Mouse (Mus musculus): ENCODE results near the gene Adgre1. TPM values are rescaled to one million over a fixed set of nuclear protein-coding genes. Genes with fewer than 3 reads are reported as not detected.

The Adgre1 gene
- total and polyA plus RNA-seq, 2 experiments from 2014 or later: 3.8 to 21.8 TPM

- Histone ChIP-seq H3K27ac (ENCODE audit: low read depth, low read length) (no peak overlapping the region), H3K4me1 (ENCODE audit: insufficient read depth, low read length) (no peaks in the 10 kb centered on the region), H3K9me3 (ENCODE audit: low read length) (no peaks in the 10 kb centered on the region), H3K4me2 (ENCODE audit: low read depth, low read length, poor library complexity, severe bottlenecking) (no peak overlapping the region), H3K27me3 (ENCODE audit: insufficient read depth, low read length) (no peaks in the 10 kb centered on the region), H3K9ac (replicated peaks; ENCODE audit: low read length, poor library complexity, severe bottlenecking) (no peak overlapping the region), H3K36me3 (ENCODE audit: insufficient read depth, low read length) (no peaks in the 10 kb centered on the region), H3K4me3 (ENCODE audit: low read depth, low read length) (no peak overlapping the region)
- TF ChIP-seq CTCF (IDR thresholded peaks at IDR 0.05): no peak
- DNase-seq (ENCODE audit: low spot score) (no peak), ATAC-seq (ENCODE audit: low FRiP score) (no peak)
- WGBS: 87% methylated on average over 9 of the region's 9 CpGs
Observed at GRCm38 (mm10) chr17:57351107-57351506, 7.4 kb upstream of the Adgre1 start.

- H3K36me3 ChIP-seq (ENCODE audit: insufficient read depth, low read length): no peaks in the 10 kb centered on the region
- no peak overlapping the region for H3K4me2 ChIP-seq (ENCODE audit: low read depth, low read length, poor library complexity, severe bottlenecking)
- no peak overlapping the region for H3K4me3 ChIP-seq (ENCODE audit: low read depth, low read length)
- H3K27ac ChIP-seq (ENCODE audit: low read depth, low read length): no peak overlapping the region
- no peak overlapping the region for H3K9ac ChIP-seq (replicated peaks; ENCODE audit: low read length, poor library complexity, severe bottlenecking)
- TF ChIP-seq CTCF (IDR thresholded peaks at IDR 0.05): no peak
- ATAC-seq (ENCODE audit: low FRiP score) (no peak), DNase-seq (ENCODE audit: low spot score) (no peak)
- WGBS: 83% methylated on average over 11 of the region's 11 CpGs
- H3K4me1 ChIP-seq (ENCODE audit: insufficient read depth, low read length): no peaks in the 10 kb centered on the region
- no peaks in the 10 kb centered on the region for H3K9me3 ChIP-seq (ENCODE audit: low read length)
- no peaks in the 10 kb centered on the region for H3K27me3 ChIP-seq (ENCODE audit: insufficient read depth, low read length)
Observed at GRCm38 (mm10) chr17:57359485-57360241, 1.2 kb downstream of the Adgre1 start.

Other genes with a start within 250 kb of the Adgre1 start
- gene Cd70, start 208.9 kb upstream of the Adgre1 start, total RNA-seq (2014; rRNA removed): 0.82 TPM in 1 of 2 replicates, not detected in the other
- gene Cd70, start 208.9 kb upstream of the Adgre1 start, polyA plus RNA-seq (2015; fragmentation: Nextera tagmentation; extraction: Ambion mirVana): 1.2 and 1.4 TPM in 2 replicates
- gene Tnfsf14, start 164.5 kb upstream of the Adgre1 start, total RNA-seq (2014; rRNA removed): not detected in 2 replicates
- not detected in 2 replicates for gene Tnfsf14, start 164.5 kb upstream of the Adgre1 start, polyA plus RNA-seq (2015; fragmentation: Nextera tagmentation; extraction: Ambion mirVana)
- gene C3, start 130.6 kb upstream of the Adgre1 start, total RNA-seq (2014; rRNA removed): 0.49 and 8.6 TPM in 2 replicates
- gene C3, start 130.6 kb upstream of the Adgre1 start, polyA plus RNA-seq (2015; fragmentation: Nextera tagmentation; extraction: Ambion mirVana): 1.7 and 2.9 TPM in 2 replicates
- gene Gpr108, start 110.2 kb upstream of the Adgre1 start, total RNA-seq (2014; rRNA removed): 19.2 and 20.9 TPM in 2 replicates
- 22.6 and 23.1 TPM in 2 replicates for gene Gpr108, start 110.2 kb upstream of the Adgre1 start, polyA plus RNA-seq (2015; fragmentation: Nextera tagmentation; extraction: Ambion mirVana)
- gene Trip10, start 109.2 kb upstream of the Adgre1 start, total RNA-seq (2014; rRNA removed): 3.8 and 5.5 TPM in 2 replicates
- gene Trip10, start 109.2 kb upstream of the Adgre1 start, polyA plus RNA-seq (2015; fragmentation: Nextera tagmentation; extraction: Ambion mirVana): 5.4 and 5.5 TPM in 2 replicates
- 1.5 and 2.7 TPM in 2 replicates for gene Vav1, start 79.6 kb upstream of the Adgre1 start, total RNA-seq (2014; rRNA removed)
- gene Vav1, start 79.6 kb upstream of the Adgre1 start, polyA plus RNA-seq (2015; fragmentation: Nextera tagmentation; extraction: Ambion mirVana): 1.7 and 2.0 TPM in 2 replicates
- not detected in 2 replicates for gene Vmn2r120, start 186.8 kb downstream of the Adgre1 start, total RNA-seq (2014; rRNA removed)
- not detected in 2 replicates for gene Vmn2r120, start 186.8 kb downstream of the Adgre1 start, polyA plus RNA-seq (2015; fragmentation: Nextera tagmentation; extraction: Ambion mirVana)